Mouse (Mus musculus) heart, adult 2 months (tissue): ENCODE measurements around the gene Hist2h2ac.

Experiments
- CTCF ChIP-seq: fragments of 200-600 bp; IDR thresholded peaks from 2 replicates; pipeline ENCODE4 v1.8.1; 2022; ENCODE audit warnings: antibody characterized with exemption, mild to moderate bottlenecking, moderate library complexity
- EP300 ChIP-seq: fragments of 200-500 bp; IDR thresholded peaks from 2 replicates; pipeline ENCODE4 v1.6.1; 2011; ENCODE audit warnings: low read depth, low read length, control low read depth; ENCODE audit not compliant: insufficient read depth
- POLR2A ChIP-seq: fragments of 200-500 bp; IDR thresholded peaks from 2 replicates; pipeline ENCODE4 v1.6.1; 2011; ENCODE audit warnings: mild to moderate bottlenecking, low read depth, low read length, control low read depth; ENCODE audit not compliant: insufficient read depth

DNA sequence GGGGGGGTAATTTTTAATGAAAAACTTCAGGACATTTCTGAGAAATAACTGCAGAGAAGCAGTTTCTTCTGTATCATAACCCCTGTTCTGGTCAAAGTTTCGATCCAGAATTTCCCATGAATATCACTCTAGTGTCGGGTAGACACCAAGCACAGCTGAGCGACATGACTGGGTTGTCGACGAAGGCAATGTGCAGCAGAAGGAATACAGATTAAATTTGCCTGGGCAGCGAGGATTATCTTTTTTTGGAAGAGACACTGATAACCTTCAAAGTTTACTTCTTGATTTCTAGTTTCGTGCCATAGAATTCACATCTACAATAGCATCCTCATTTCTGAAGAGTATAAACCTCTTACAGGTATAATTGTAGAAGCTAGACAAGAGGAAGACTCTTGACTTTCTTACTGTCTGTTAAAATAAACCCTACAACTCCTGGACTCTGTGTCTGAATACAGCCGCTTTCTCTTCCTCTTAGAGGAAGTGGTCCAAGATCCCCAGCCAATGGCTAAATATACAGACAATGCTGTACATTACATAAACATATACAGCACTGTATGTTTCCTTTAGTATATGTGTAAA lies 45.5 kb upstream of the Hist2h2ac start:
- TF ChIP-seq CTCF: no peak
- no peak for TF ChIP-seq POLR2A
- TF ChIP-seq EP300: no peak
